Mouse (Mus musculus) hindbrain, embryonic 14.5 days (tissue): ENCODE measurements around the gene Kif2c. TPM values are rescaled to one million over a fixed set of nuclear protein-coding genes. Genes with fewer than 3 reads are reported as not detected.
A peak's percentile ranks its signal among the peaks of the same experiment; 100 is the strongest.

Experiments used
- ATAC-seq: fragments of 200-750 bp; cut with Nextera tagmentation; 2 replicates; pipeline ENCODE4 v1.8.0; 2017; ENCODE audit warnings: moderate number of reproducible peaks, mild to moderate bottlenecking, moderate TSS enrichment, moderate library complexity; ENCODE audit not compliant: low FRiP score
- DNase-seq: peaks from one replicate; pipeline ENCODE4 v3.0.0-alpha.2; 2015; ENCODE audit warnings: low spot score
- H3K27ac ChIP-seq: fragments of 300-500 bp; sonication (generic); 2 replicates; pipeline ENCODE4 v1.5.1; 2014; ENCODE audit warnings: mild to moderate bottlenecking, moderate library complexity
- H3K27me3 ChIP-seq: fragments of 300-500 bp; sonication (generic); 2 replicates; pipeline ENCODE4 v1.6.1; 2014; ENCODE audit warnings: mild to moderate bottlenecking, low read length, mixed read lengths; ENCODE audit not compliant: control insufficient read depth, insufficient read depth
- H3K36me3 ChIP-seq: fragments of 300-500 bp; sonication (generic); replicated peaks from 2 replicates; pipeline ENCODE4 v1.6.1; 2014; ENCODE audit not compliant: control insufficient read depth, insufficient read depth
- H3K4me1 ChIP-seq: fragments of 300-500 bp; sonication (generic); replicated peaks from 2 replicates; pipeline ENCODE4 v1.6.1; 2014; ENCODE audit warnings: antibody characterized with exemption, low read length, mixed read lengths; ENCODE audit not compliant: control insufficient read depth, insufficient read depth
- H3K4me2 ChIP-seq: fragments of 300-500 bp; sonication (generic); replicated peaks from 2 replicates; pipeline ENCODE4 v1.6.1; 2014; ENCODE audit warnings: mild to moderate bottlenecking, moderate library complexity
- H3K4me3 ChIP-seq: fragments of 300-500 bp; sonication (generic); replicated peaks from 2 replicates; pipeline ENCODE4 v1.5.1; 2014; ENCODE audit warnings: mild to moderate bottlenecking, low read length
- H3K9ac ChIP-seq: fragments of 300-500 bp; sonication (generic); 2 replicates; pipeline ENCODE4 v1.6.1; 2014
- H3K9me3 ChIP-seq: fragments of 300-500 bp; sonication (generic); 2 replicates; pipeline ENCODE4 v1.6.1; 2016; ENCODE audit warnings: low read length; ENCODE audit not compliant: control insufficient read depth
- WGBS: fragments of 180-500 bp; shearing (Covaris S2); extraction: QIAGEN DNeasy Blood & Tissue Kit; methylation state at CpG from one replicate; pipeline ENCODE4 v1.1.7; 2014; 5-methylcytosine and 5-hydroxymethylcytosine counted together
- polyA plus RNA-seq: library from polyadenylated mRNA; unstranded; fragments of >200 nt; fragmentation: Nextera tagmentation; extraction: Ambion mirVana; gene quantifications from 2 replicates; pipeline ENCODE4 v1.2.1, GENCODE M21; 2014

The Kif2c gene
- polyA plus RNA-seq, 1 experiment from 2014 or later: 8.6 TPM

DNA sequence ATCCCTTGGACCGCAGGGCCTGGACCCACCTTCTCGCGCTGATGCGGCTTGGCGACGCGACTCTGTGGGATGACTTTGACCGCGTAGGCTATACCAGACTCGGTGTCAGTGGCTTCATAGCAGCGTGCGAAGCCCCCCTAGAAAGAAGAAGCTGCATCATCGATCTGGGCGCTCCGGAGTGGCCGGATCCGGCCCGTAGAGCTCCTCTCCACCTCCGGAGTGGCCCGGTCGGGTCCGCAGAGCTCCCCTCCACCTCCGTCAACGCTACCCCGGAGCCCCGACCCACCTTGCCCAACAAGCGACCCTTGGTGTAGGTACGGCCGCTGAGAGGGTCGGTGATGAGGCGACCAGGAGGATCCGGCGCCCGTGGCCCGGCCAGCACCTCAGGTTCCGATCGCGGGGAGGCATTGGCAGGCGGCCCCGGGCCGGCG, 49.1 kb downstream of the Kif2c start:
- H3K4me1 ChIP-seq: peaks cover 19% of the 10 kb centered on the region
- peak; percentile 54 for DNase-seq
- peak; percentile 49 for ATAC-seq
- peak overlapping the region; percentile 89 for H3K4me3 ChIP-seq
- WGBS: under 1% methylated on average over 40 of the region's 42 CpGs
- H3K27me3 ChIP-seq: no peaks in the 10 kb centered on the region
- peak overlapping the region; percentile 76 for H3K27ac ChIP-seq
- H3K9me3 ChIP-seq: no peaks in the 10 kb centered on the region
- H3K36me3 ChIP-seq: peaks cover 29% of the 10 kb centered on the region
- H3K4me2 ChIP-seq: peak overlapping the region; percentile 85
- H3K9ac ChIP-seq: peak overlapping the region; percentile 87

DNA sequence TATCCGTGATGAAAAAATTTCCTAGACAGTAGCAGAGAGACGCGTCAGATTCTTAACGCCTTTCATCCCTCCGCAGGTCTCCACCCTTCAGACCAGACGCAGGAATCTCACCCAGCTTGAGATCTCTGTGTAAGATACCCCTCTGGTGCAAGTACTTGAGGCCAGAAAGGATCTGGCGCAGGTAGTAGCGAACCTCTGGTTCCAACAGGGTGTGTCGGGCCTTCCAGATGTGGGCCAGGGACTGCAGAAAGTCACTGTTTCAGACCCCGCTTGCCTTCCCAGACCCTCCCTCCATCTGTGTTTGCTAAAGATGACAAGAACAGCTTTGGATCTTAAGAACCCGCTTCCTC, 49.7 kb downstream of the Kif2c start:
- peaks cover 19% of the 10 kb centered on the region for H3K4me1 ChIP-seq
- no peaks in the 10 kb centered on the region for H3K27me3 ChIP-seq
- no peak for ATAC-seq
- H3K4me2 ChIP-seq: peak overlapping the region; percentile 85
- no peak for DNase-seq
- peaks cover 35% of the 10 kb centered on the region for H3K36me3 ChIP-seq
- WGBS: 4% methylated on average over 11 of the region's 11 CpGs
- H3K27ac ChIP-seq: no peak overlapping the region
- H3K4me3 ChIP-seq: peak overlapping the region; percentile 89
- H3K9ac ChIP-seq: peak overlapping the region; percentile 87
- no peaks in the 10 kb centered on the region for H3K9me3 ChIP-seq

GRCm38 (mm10) chr4:117131890-117132793, 50.3 kb downstream of the Kif2c start:
- ATAC-seq (no peak), DNase-seq (no peak)
- 0 out of 2 replicates have a peak overlapping the region, but pooled peaks have one; percentile 0 for H3K27ac ChIP-seq
- H3K4me3 ChIP-seq: peak overlapping the region; percentile 89
- H3K9me3 ChIP-seq: no peaks in the 10 kb centered on the region
- peaks cover 19% of the 10 kb centered on the region for H3K4me1 ChIP-seq
- peak overlapping the region; percentile 87 for H3K9ac ChIP-seq
- no peaks in the 10 kb centered on the region for H3K27me3 ChIP-seq
- peak overlapping the region; percentile 85 for H3K4me2 ChIP-seq
- H3K36me3 ChIP-seq: peaks cover 37% of the 10 kb centered on the region
- WGBS: 5% methylated on average over 7 of the region's 7 CpGs

DNA sequence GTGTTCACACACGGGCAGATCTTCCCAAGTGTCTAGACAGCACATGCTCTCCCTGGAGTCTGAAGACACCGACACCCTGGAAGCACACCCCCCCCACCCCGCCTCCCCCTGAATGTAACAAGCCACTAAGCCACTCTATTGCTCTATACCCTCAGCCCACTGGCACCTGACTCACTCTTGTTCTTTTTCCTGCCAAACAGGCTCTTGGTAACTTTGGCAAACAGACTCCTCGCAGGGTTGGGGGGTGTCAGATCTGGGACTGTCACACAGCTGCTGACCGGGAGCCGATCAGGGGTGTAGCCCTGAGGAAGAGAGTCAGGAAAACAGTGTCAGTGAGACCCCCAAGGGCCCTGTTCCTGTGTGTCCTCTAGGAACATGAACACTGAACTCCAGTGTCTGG, 51.2 kb downstream of the Kif2c start:
- Histone ChIP-seq H3K9ac (no peak overlapping the region), H3K27me3 (no peaks in the 10 kb centered on the region), H3K4me2 (peak overlapping the region; percentile 85; the same call in 1 of the 2 replicates), H3K9me3 (no peaks in the 10 kb centered on the region), H3K27ac (no peak overlapping the region), H3K36me3 (peaks cover 37% of the 10 kb centered on the region), H3K4me3 (no peak overlapping the region), H3K4me1 (peaks cover 19% of the 10 kb centered on the region)
- ATAC-seq (no peak), DNase-seq (no peak)
- 49% methylated on average over 6 of the region's 6 CpGs for WGBS

- H3K4me2 ChIP-seq: no peak overlapping the region
- H3K27me3 ChIP-seq: no peaks in the 10 kb centered on the region
- WGBS: 29% methylated on average over 6 of the region's 6 CpGs
- no peak overlapping the region; the same call in 1 of the 2 replicates for H3K9ac ChIP-seq
- peaks cover 37% of the 10 kb centered on the region for H3K36me3 ChIP-seq
- H3K4me1 ChIP-seq: peaks cover 21% of the 10 kb centered on the region
- no peaks in the 10 kb centered on the region for H3K9me3 ChIP-seq
- H3K27ac ChIP-seq: no peak overlapping the region
- DNase-seq (no peak), ATAC-seq (no peak)
- no peak overlapping the region for H3K4me3 ChIP-seq
Measured at GRCm38 (mm10) chr4:117130790-117131189, 51.6 kb downstream of the Kif2c start.

GRCm38 (mm10) chr4:117127991-117128686, 54.3 kb downstream of the Kif2c start:
- H3K9ac ChIP-seq: no peak overlapping the region
- H3K4me3 ChIP-seq: no peak overlapping the region
- H3K27ac ChIP-seq: no peak overlapping the region
- peaks cover 28% of the 10 kb centered on the region for H3K4me1 ChIP-seq
- 92% methylated on average over 33 of the region's 33 CpGs for WGBS
- H3K36me3 ChIP-seq: peaks cover 37% of the 10 kb centered on the region
- ATAC-seq: no peak
- no peak for DNase-seq
- H3K9me3 ChIP-seq: no peaks in the 10 kb centered on the region
- no peak overlapping the region for H3K4me2 ChIP-seq
- no peaks in the 10 kb centered on the region for H3K27me3 ChIP-seq

GRCm38 (mm10) chr4:117126675-117127290, 55.7 kb downstream of the Kif2c start, which contains the start of gene Tctex1d4:
Tctex1d4 (plus strand) TSS chr4:117126794.
- 81% methylated on average over 9 of the region's 9 CpGs for WGBS
- H3K4me2 ChIP-seq: no peak within 1 kb of the TSS

DNA sequence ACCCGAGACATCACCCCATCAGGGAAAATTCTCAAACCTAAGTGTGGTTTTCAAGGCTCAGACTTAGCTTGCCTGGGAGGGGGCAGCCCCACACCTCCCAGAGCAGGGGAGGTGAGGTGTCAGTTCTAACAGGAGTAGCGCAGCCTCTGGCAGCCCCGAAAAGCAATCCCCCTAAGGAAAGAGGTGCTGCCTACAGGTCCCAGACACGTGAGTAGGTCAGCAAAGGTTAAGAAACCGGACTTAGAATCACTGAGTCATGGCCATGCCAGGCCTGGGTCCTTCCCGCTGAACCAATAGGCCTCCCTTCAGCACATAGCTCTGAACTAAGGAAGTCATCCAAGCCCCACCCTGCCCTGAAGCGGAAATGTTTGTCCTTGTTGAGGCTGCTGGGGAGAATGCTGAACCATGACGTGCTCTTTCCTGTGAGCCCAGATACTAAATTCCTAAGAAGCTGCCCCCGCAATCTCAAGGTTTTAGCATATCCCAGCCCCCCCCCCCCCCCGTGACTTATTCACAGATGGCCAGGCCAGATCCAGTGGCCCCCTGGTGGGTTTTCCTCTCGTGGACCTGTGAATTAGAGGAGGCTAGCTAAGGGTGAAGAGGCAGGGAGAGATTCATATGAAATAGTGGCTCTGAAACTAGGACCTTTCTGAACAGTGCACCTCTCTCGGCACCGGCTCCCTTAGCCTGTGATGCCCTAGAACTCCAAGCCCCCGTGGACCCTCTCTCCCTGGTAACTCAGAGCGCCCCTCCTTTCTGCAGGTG, 56.3 kb downstream of the Kif2c start:
- DNase-seq (no peak), ATAC-seq (no peak)
- Histone ChIP-seq H3K4me2 (no peak overlapping the region), H3K27me3 (no peaks in the 10 kb centered on the region), H3K4me3 (no peak overlapping the region), H3K4me1 (peaks cover 17% of the 10 kb centered on the region), H3K9ac (peak overlapping the region; percentile 45), H3K9me3 (no peaks in the 10 kb centered on the region), H3K27ac (peak overlapping the region; percentile 73), H3K36me3 (peaks cover 36% of the 10 kb centered on the region)
- WGBS: 47% methylated on average over 15 of the region's 15 CpGs

More at GRCm38 (mm10) chr4:117126675-117127290, 55.7 kb downstream of the Kif2c start, which contains the start of gene Tctex1d4:
- no peak within 1 kb of the TSS for H3K4me3 ChIP-seq
- no peaks in the 10 kb centered on the region for H3K9me3 ChIP-seq
- no peaks in the 10 kb centered on the region for H3K27me3 ChIP-seq
- DNase-seq: no peak
- ATAC-seq: no peak
- peaks cover 37% of the 10 kb centered on the region for H3K36me3 ChIP-seq
- peak within 1 kb of the TSS; percentile 45 for H3K9ac ChIP-seq
- peak within 1 kb of the TSS; percentile 73 for H3K27ac ChIP-seq
- H3K4me1 ChIP-seq: peaks cover 17% of the 10 kb centered on the region
